Mouse (Mus musculus) ES-Bruce4 (cell line): Measurements from ENCODE around the gene Slc25a36.

ENCODE experiments used
- CTCF ChIP-seq: IDR thresholded peaks from one replicate; pipeline ENCODE4 v1.8.1; 2011; ENCODE audit warnings: low read depth, low read length
- EP300 ChIP-seq: IDR thresholded peaks from 2 replicates; pipeline ENCODE4 v1.6.1; 2011; ENCODE audit warnings: low read depth, low read length; ENCODE audit not compliant: insufficient read depth
- POLR2A ChIP-seq: IDR thresholded peaks from one replicate; pipeline ENCODE4 v1.8.1; 2011; ENCODE audit warnings: low read length; ENCODE audit not compliant: insufficient read depth

DNA sequence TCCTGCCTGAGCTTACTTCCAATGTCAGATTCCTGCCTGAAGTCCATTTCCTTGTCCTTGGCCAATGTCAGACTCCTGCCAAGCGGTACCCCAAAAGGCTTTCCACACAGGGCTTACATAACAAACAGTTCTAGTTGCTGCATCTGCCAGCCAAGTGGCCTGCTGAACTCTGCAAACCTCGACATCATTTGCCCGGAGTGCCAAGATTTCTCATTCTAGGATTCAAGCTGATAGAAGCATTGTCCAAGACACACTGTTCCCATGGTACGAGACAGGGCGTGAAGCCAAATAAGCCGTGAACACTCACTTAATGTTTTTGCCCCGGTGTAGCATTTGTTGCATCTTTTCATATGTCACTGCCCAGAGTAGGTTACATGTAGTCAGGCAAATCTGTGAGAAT, 74.3 kb downstream of the Slc25a36 start:
- TF ChIP-seq CTCF (no peak), EP300 (no peak), POLR2A (no peak)
